Mouse (Mus musculus): ENCODE results near the gene Uqcrc2. TPM values are rescaled to one million over a fixed set of nuclear protein-coding genes. Genes with fewer than 3 reads are reported as not detected.

Uqcrc2 gene
- polyA plus RNA-seq, 1 experiment, result 72.1 TPM

DNA sequence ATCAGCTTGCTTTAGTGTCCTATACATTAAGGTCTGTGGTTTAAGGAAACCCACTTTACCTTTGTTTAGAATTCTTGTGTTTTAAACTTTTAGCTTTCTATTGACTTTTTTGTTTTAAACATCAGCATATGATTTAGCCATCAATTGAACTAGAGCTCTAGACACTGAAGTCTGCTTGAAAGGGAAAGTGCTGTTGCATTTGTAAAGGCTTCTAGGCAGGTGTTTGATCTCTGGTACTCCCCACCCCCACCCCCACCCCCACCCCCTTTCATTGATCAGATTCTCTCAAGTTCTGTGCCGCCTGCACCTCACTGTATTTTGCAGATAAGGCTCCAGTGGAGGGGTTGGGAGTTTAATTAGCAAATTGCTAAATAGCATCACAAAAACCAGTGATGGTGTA lies 60.7 kb downstream of the Uqcrc2 start:
- 54% methylated on average over 1 of the region's 1 CpGs for WGBS
- Histone ChIP-seq H3K4me1 (ENCODE audit: control insufficient read depth, insufficient read depth, low read length) (no peaks in the 10 kb centered on the region; the same call in 1 of the 2 replicates), H3K4me3 (replicated peaks; ENCODE audit: control insufficient read depth, low read depth, low read length) (no peak overlapping the region), H3K27ac (ENCODE audit: control insufficient read depth, insufficient read depth, low read depth, low read length, poor library complexity) (no peak overlapping the region)
- TF ChIP-seq POLR2A (IDR thresholded peaks at IDR 0.05; ENCODE audit: borderline replicate concordance, control insufficient read depth, low read depth, low read length), result no peak
- TF ChIP-seq CTCF (IDR thresholded peaks at IDR 0.05; ENCODE audit: control insufficient read depth, insufficient read depth, low read length), result no peak

GRCm38 (mm10) chr7:120696331-120696730 lies 61.4 kb downstream of the Uqcrc2 start:
- TF ChIP-seq CTCF (IDR thresholded peaks at IDR 0.05; ENCODE audit: control insufficient read depth, insufficient read depth, low read length) (no peak), POLR2A (IDR thresholded peaks at IDR 0.05; ENCODE audit: borderline replicate concordance, control insufficient read depth, low read depth, low read length) (no peak)
- Histone ChIP-seq H3K4me3 (replicated peaks; ENCODE audit: control insufficient read depth, low read depth, low read length) (no peak overlapping the region), H3K27ac (ENCODE audit: control insufficient read depth, insufficient read depth, low read depth, low read length, poor library complexity) (no peak overlapping the region), H3K4me1 (ENCODE audit: control insufficient read depth, insufficient read depth, low read length) (no peaks in the 10 kb centered on the region; the same call in 1 of the 2 replicates)
- WGBS, result 94% methylated on average over 2 of the region's 2 CpGs

- TF ChIP-seq CTCF (IDR thresholded peaks at IDR 0.05; ENCODE audit: control insufficient read depth, insufficient read depth, low read length), result no peak
- TF ChIP-seq POLR2A (IDR thresholded peaks at IDR 0.05; ENCODE audit: borderline replicate concordance, control insufficient read depth, low read depth, low read length), result no peak
- H3K27ac ChIP-seq (ENCODE audit: control insufficient read depth, insufficient read depth, low read depth, low read length, poor library complexity), result no peak overlapping the region
- no peak overlapping the region for H3K4me3 ChIP-seq (replicated peaks; ENCODE audit: control insufficient read depth, low read depth, low read length)
- WGBS, result 68% methylated on average over 6 of the region's 6 CpGs
- no peaks in the 10 kb centered on the region; the same call in 1 of the 2 replicates for H3K4me1 ChIP-seq (ENCODE audit: control insufficient read depth, insufficient read depth, low read length)
Observed at GRCm38 (mm10) chr7:120699586-120699985, 64.6 kb downstream of the Uqcrc2 start.

- Histone ChIP-seq H3K27ac (ENCODE audit: control insufficient read depth, insufficient read depth, low read depth, low read length, poor library complexity) (no peak overlapping the region), H3K4me1 (ENCODE audit: control insufficient read depth, insufficient read depth, low read length) (no peaks in the 10 kb centered on the region; the same call in 1 of the 2 replicates), H3K4me3 (replicated peaks; ENCODE audit: control insufficient read depth, low read depth, low read length) (no peak overlapping the region)
- WGBS, result 32% methylated on average over 3 of the region's 3 CpGs
- TF ChIP-seq POLR2A (IDR thresholded peaks at IDR 0.05; ENCODE audit: borderline replicate concordance, control insufficient read depth, low read depth, low read length) (no peak), CTCF (IDR thresholded peaks at IDR 0.05; ENCODE audit: control insufficient read depth, insufficient read depth, low read length) (no peak)
Observed at GRCm38 (mm10) chr7:120703888-120704287, 68.9 kb downstream of the Uqcrc2 start.

Other genes starting within 250 kb of the Uqcrc2 start
- gene Abca16, start 225.5 kb upstream of the Uqcrc2 start, polyA plus RNA-seq (2011; ENCODE audit: insufficient read depth, insufficient read length, low replicate concordance, missing spikeins), result not detected in 2 replicates
- gene Pdzd9, start 35.2 kb downstream of the Uqcrc2 start, polyA plus RNA-seq (2011; ENCODE audit: insufficient read depth, insufficient read length, low replicate concordance, missing spikeins), result not detected in 2 replicates
- gene Mosmo, start 42.4 kb downstream of the Uqcrc2 start, polyA plus RNA-seq (2011; ENCODE audit: insufficient read depth, insufficient read length, low replicate concordance, missing spikeins), result 13.5 and 16.1 TPM in 2 replicates
- gene Vwa3a, start 104.1 kb downstream of the Uqcrc2 start, polyA plus RNA-seq (2011; ENCODE audit: insufficient read depth, insufficient read length, low replicate concordance, missing spikeins), result not detected in 2 replicates
- not detected in 2 replicates for gene Gm5737, start 177.2 kb downstream of the Uqcrc2 start, polyA plus RNA-seq (2011; ENCODE audit: insufficient read depth, insufficient read length, low replicate concordance, missing spikeins)
- gene Eef2k, start 207.7 kb downstream of the Uqcrc2 start, polyA plus RNA-seq (2011; ENCODE audit: insufficient read depth, insufficient read length, low replicate concordance, missing spikeins), result 39.2 and 39.8 TPM in 2 replicates